Mouse (Mus musculus): ENCODE measurements around the gene Zfp316.

Zfp316 gene

GRCm38 (mm10) chr5:143220996-143221395, 48.8 kb downstream of the Zfp316 start:
- DNase-seq = no peak

- DNase-seq = no peak
Observed at GRCm38 (mm10) chr5:143213832-143214231, 56.0 kb downstream of the Zfp316 start.

GRCm38 (mm10) chr5:143205015-143205414, 64.8 kb downstream of the Zfp316 start:
- peak; percentile 16 to 33 for DNase-seq

Data from cerebellum, postnatal 10 days (tissue).